Mouse (Mus musculus) cerebellum, postnatal 14 days (tissue): Measurements from ENCODE around the gene Spry1.
"Not testable (repeated sequence)": the region's sequence is repeated elsewhere in the genome, so short reads cannot be mapped to it uniquely, and the experiment has no call there.

Source experiments
- DNase-seq, 2 experiments: peaks; one replicate each; pipeline ENCODE4 v3.0.0; 2021; ENCODE audit warnings: mixed read lengths in 2 of 2

The Spry1 gene

GRCm38 (mm10) chr3:37639690-37640089, at the start of gene Spry1:
TSS of gene Spry1 (plus strand) at chr3:37639947.
- DNase-seq, result peak; percentile 99

GRCm38 (mm10) chr3:37595721-37596120, 44.0 kb upstream of the Spry1 start:
- DNase-seq, result peak in 1 of 2 experiments; percentile 10

GRCm38 (mm10) chr3:37596519-37596918, 43.2 kb upstream of the Spry1 start:
- DNase-seq, result peak in 1 of 2 experiments; percentile 17

GRCm38 (mm10) chr3:37597200-37597599, 42.5 kb upstream of the Spry1 start:
- DNase-seq, result no peak

- not testable (repeated sequence) for DNase-seq
Measured at GRCm38 (mm10) chr3:37599641-37600040, 40.1 kb upstream of the Spry1 start.

- DNase-seq, result no peak
Measured at GRCm38 (mm10) chr3:37602356-37602755, 37.4 kb upstream of the Spry1 start.

- DNase-seq, result no peak
Measured at GRCm38 (mm10) chr3:37602890-37603289, 36.9 kb upstream of the Spry1 start.

GRCm38 (mm10) chr3:37603541-37603940, 36.2 kb upstream of the Spry1 start:
- no peak for DNase-seq

GRCm38 (mm10) chr3:37604976-37605875, 34.5 kb upstream of the Spry1 start:
- peak; percentile 75 to 81 for DNase-seq

- peak; percentile 80 for DNase-seq
Measured at GRCm38 (mm10) chr3:37605876-37606238, 33.9 kb upstream of the Spry1 start.

GRCm38 (mm10) chr3:37608926-37609325, 30.8 kb upstream of the Spry1 start:
- peak in 1 of 2 experiments; percentile 36 for DNase-seq

GRCm38 (mm10) chr3:37610670-37611069, 29.1 kb upstream of the Spry1 start:
- DNase-seq, result no peak

GRCm38 (mm10) chr3:37613722-37614121, 26.0 kb upstream of the Spry1 start:
- DNase-seq, result peak in 1 of 2 experiments; percentile 35

- DNase-seq, result no peak
Measured at GRCm38 (mm10) chr3:37614878-37615650, 24.7 kb upstream of the Spry1 start.

GRCm38 (mm10) chr3:37616586-37617547, 22.9 kb upstream of the Spry1 start:
- DNase-seq, result no peak

GRCm38 (mm10) chr3:37632246-37632645, 7.5 kb upstream of the Spry1 start:
- no peak for DNase-seq

GRCm38 (mm10) chr3:37632751-37633150, 7.0 kb upstream of the Spry1 start:
- DNase-seq, result no peak

- peak; percentile 56 to 60 for DNase-seq
Measured at GRCm38 (mm10) chr3:37634648-37635047, 5.1 kb upstream of the Spry1 start.

- no peak for DNase-seq
Measured at GRCm38 (mm10) chr3:37636921-37637320, 2.8 kb upstream of the Spry1 start.

GRCm38 (mm10) chr3:37640162-37640721, 495 bp downstream of the Spry1 start:
- DNase-seq, result peak in 1 of 2 experiments; percentile 72

- DNase-seq, result peak; percentile 78 to 81
Measured at GRCm38 (mm10) chr3:37640810-37641209, 1.1 kb downstream of the Spry1 start.
